Mouse (Mus musculus) cortical plate, adult 2 months (tissue): ENCODE measurements at regions not wholly inside any gene's neighbourhood (a gene's known extent, or its start where the extent isn't known, plus 50 kb on each side); places are given as distances from the start of the nearest gene placed in this dataset.

ENCODE experiments used
- CTCF ChIP-seq: fragments of 200-500 bp; IDR thresholded peaks from 2 replicates; pipeline ENCODE4 v1.5.1; 2011; ENCODE audit warnings: mild to moderate bottlenecking, control low read depth, low read length; ENCODE audit not compliant: insufficient read depth; ENCODE audit errors: extremely low read depth
- POLR2A ChIP-seq: fragments of 200-500 bp; IDR thresholded peaks from 2 replicates; pipeline ENCODE4 v1.6.1; 2011; ENCODE audit warnings: mild to moderate bottlenecking, low read length, control low read depth; ENCODE audit not compliant: insufficient read depth; ENCODE audit errors: extremely low read depth

- TF ChIP-seq CTCF, result no peak
- no peak for TF ChIP-seq POLR2A
Measured at GRCm38 (mm10) chr1:38733201-38733600, 68.4 kb upstream of the Aff3 start.
